Mouse (Mus musculus) brain, embryonic 14.5 days (tissue): ENCODE results near the gene Themis3.

Experiments used
- CTCF ChIP-seq: fragments of 200-500 bp; IDR thresholded peaks from 2 replicates; pipeline ENCODE4 v1.5.1; 2012; ENCODE audit warnings: inconsistent platforms, mild to moderate bottlenecking, moderate library complexity, borderline replicate concordance; ENCODE audit not compliant: insufficient read depth, insufficient read length; ENCODE audit errors: extremely low read depth
- POLR2A ChIP-seq: fragments of 200-500 bp; IDR thresholded peaks from 2 replicates; pipeline ENCODE4 v1.6.1; 2012; ENCODE audit warnings: mild to moderate bottlenecking, inconsistent platforms, borderline replicate concordance; ENCODE audit not compliant: poor library complexity, insufficient read depth, insufficient read length, severe bottlenecking; ENCODE audit errors: extremely low read depth

DNA sequence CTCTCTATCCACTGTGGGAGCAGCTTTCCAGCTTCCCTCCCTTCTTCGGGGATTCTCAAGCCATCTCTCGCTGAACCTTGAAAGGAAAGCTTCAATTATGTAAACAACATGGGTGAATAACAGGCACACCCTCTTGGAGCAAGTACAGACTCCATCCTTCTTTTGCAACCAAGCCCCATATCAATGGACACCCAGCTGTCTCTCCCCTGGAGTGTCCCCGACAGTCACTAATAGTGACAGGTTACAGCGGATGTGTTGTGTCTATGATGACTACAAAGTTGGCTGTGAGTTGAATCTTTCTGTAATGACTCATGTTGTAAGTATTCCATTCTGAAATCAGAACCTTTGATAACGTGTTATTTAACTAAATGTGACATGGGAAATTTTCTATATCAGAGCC is 71.0 kb downstream of the Themis3 start:
- TF ChIP-seq CTCF (no peak), POLR2A (no peak)
